Mouse (Mus musculus): Measurements from ENCODE around the gene Ttbk2.

Ttbk2 gene

GRCm38 (mm10) chr2:120850424-120851082 is at the start of gene Ttbk2:
Gene Ttbk2 (minus strand): TSS chr2:120850604.
- DNase-seq (ENCODE audit: low spot score): peak; percentile 96

GRCm38 (mm10) chr2:120896361-120896760 is 46.0 kb upstream of the Ttbk2 start:
- no peak for DNase-seq (ENCODE audit: low spot score)

GRCm38 (mm10) chr2:120887601-120888000 is 37.2 kb upstream of the Ttbk2 start:
- no peak for DNase-seq (ENCODE audit: low spot score)

GRCm38 (mm10) chr2:120873192-120873591 is 22.8 kb upstream of the Ttbk2 start:
- no peak for DNase-seq (ENCODE audit: low spot score)

- DNase-seq (ENCODE audit: low spot score): no peak
Measured at GRCm38 (mm10) chr2:120871447-120872336, 21.3 kb upstream of the Ttbk2 start.

GRCm38 (mm10) chr2:120867336-120867735 is 16.9 kb upstream of the Ttbk2 start:
- DNase-seq (ENCODE audit: low spot score): no peak

DNA sequence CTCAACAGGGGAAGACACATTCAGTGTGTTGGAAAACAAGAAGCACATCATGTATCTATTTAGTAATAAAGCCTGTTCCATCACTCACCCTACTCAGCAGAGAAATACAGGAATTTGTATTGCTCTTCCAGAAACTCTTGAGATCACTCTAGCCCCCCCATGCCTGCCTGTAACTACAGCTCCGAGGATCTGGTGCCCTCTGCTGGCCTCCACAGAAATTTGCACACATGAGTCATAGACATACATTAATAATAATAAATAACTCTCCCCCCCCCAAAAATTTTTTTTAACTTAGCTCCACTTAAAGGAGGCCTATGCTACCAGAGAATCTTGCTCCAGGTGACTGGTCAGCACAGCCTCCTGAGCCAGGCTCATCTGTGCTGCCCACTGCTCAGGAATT is 16.2 kb upstream of the Ttbk2 start:
- no peak for DNase-seq (ENCODE audit: low spot score)

GRCm38 (mm10) chr2:120863389-120863788 is 13.0 kb upstream of the Ttbk2 start:
- DNase-seq (ENCODE audit: low spot score): no peak

- no peak for DNase-seq (ENCODE audit: low spot score)
Measured at GRCm38 (mm10) chr2:120860699-120861098, 10.3 kb upstream of the Ttbk2 start.

DNA sequence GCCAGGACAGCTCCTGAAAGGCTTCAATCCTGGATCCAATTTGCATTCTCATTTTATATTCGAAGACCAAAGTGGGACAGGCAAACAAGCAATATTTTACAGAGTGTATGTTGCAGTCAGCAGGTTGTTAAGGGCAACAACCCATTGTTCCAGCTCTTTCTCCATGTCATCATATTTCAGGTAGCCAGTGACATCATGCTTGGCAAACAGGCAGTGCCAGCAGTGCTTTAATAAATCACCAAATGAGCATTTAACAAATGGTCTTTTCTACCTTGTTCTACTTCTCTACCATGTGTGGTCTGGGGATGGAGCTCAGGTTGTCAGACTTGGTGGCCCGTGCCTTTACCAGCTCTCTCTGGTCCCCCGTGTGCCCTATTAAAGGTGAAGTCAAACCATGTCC is 7.7 kb upstream of the Ttbk2 start:
- DNase-seq (ENCODE audit: low spot score): no peak

DNA sequence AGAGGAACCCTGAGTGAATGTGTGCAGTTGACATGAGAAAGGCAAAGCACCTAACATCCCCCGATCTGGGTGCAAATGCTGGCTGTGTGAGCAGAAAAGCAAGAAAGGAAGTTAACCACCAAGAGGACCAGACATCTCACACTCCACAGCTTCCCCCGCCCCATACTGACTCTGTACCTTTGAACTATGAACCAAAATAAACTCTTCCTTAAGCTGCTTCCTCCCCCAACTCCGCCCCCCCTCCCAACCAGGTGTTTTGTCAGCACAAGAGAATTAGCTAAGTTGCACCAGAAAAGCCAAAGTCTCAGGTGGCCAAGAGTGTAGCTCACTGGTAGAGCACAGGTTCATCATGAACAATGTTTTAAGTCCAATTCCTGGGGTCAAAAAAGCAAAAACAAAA is 2.7 kb upstream of the Ttbk2 start:
- no peak for DNase-seq (ENCODE audit: low spot score)

GRCm38 (mm10) chr2:120852626-120853025 is 2.2 kb upstream of the Ttbk2 start:
- no peak for DNase-seq (ENCODE audit: low spot score)

DNA sequence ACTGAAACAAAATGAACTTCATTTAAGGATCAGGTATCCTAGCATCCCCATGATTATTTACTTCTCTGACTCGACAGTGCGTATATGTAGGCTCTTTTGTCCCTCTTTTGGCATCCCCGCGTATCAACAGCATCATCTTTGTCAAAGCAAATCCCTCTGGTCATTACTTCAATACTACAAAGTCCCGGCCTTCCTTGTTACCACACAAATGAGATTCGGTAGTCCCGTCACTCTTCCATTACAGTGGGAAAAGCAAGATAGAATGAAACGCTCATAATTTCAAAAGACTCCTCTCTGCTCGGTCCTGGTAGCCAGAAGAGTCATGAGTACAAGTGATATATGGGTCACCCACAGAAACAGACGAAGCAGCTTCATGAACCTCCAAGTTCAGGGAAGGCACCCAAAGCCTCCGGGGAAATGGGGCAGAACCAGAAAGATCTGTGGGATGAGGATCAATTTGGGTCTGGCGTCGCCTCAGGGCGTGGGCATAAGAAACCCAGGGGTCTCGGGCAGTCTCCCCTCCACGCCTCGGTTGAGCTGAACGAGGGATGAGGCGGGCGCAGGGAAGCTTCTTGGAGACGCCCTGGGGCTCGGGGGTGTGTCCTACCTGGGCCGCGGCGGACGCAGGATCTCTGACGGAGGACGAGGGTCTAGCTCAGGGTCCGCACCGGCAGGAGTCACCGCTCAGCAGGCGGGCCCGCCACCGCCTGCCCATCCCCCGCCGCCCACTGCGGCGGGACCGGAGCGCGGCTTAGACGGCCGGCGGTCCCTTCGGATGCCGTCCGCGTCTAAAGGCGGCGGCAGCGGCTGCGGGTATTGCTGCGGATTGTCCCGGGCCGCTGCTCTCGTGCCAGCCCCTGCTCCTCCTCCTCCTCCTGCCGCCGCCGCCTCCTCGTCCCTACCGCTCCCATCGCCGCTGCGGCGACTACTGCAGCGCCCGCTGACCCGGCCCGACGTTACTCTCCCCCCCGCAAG is 668 bp downstream of the Ttbk2 start, which contains the start of gene Cdan1:
Gene Cdan1, minus strand, starts transcription at position 680 of the 975 bp plus-strand sequence.
- DNase-seq (ENCODE audit: low spot score): peak; percentile 13

- no peak for DNase-seq (ENCODE audit: low spot score)
Measured at GRCm38 (mm10) chr2:120845280-120845679, 5.1 kb downstream of the Ttbk2 start.

DNA sequence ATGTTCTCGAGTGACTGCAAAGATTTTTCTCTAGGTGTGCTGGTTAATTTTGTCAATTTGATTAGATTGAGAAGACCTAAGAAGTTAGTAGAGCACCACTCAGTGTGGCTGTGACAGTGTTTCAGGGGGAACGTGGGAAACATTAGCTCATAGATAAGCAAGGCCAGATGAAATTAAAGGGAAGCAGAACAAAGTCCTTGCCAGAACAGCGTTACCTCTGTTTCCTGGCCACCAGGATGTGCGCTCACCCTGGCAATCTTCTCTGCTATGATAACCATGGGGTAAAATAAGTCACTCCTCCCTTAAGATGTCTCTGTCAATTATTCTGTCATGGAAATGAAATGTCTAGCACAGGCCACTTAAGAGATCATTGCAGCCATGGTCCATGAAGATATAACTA is 6.4 kb downstream of the Ttbk2 start:
- no peak for DNase-seq (ENCODE audit: low spot score)

- DNase-seq (ENCODE audit: low spot score): no peak
Measured at GRCm38 (mm10) chr2:120841211-120841610, 9.2 kb downstream of the Ttbk2 start.

- no peak for DNase-seq (ENCODE audit: low spot score)
Measured at GRCm38 (mm10) chr2:120835167-120835566, 15.2 kb downstream of the Ttbk2 start.

DNA sequence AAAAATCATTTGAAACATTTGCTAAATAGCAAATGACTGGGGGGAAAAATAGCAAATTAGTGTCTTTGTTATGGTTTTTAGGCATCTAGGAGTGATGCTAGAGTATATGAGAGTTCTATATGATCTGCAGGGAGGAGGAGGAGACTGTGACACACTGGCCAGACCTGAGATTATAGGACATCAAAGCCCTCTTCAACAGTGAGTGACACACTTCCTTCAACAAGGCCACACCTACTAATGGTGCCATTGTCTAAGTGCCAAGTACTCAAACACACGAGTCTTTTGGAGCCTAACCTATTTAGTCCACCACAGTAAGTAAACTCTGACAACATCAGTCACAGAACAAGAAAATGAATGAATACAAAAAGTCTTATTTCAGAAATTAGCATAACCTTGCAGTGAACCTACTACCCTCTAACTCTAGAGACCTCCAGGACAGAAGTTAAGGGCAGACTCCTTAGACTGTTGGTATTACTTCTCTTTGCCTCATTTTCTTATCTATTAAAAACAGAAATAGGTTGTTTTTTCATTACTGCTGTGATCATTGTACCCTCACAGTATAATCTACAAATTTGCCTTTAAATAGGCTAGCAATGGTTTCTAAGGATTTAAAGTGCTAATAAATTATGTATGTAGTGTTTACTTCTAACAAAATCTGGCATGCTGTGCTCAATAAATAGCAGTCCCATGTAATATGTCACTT is 23.3 kb downstream of the Ttbk2 start:
- DNase-seq (ENCODE audit: low spot score): no peak

- DNase-seq (ENCODE audit: low spot score): no peak
Measured at GRCm38 (mm10) chr2:120770265-120770935, 80.0 kb downstream of the Ttbk2 start.

GRCm38 (mm10) chr2:120761922-120762321 is 88.5 kb downstream of the Ttbk2 start:
- no peak for DNase-seq (ENCODE audit: low spot score)

DNA sequence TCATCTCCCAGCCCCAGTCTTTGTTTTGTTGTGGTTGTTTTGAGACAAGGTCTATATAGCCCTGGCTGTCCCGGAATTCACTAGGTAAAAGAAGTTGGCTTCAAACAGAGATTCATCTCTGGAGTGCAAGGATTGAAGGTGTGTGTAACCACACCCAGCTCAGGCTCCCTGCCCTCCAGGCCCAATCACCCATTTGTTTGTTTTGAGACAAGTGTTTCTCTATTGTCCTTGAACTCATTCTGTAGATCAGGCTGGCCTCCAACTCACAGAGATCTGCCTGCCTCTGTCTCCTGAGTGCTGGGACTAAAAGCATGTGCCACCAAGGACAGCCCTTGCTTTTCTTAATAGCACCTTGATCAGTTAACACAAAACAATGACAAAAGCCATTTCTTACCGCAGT is 102.4 kb downstream of the Ttbk2 start:
- DNase-seq (ENCODE audit: low spot score): no peak

All from ovary, adult 18-20 months (tissue).